Mouse (Mus musculus) kidney, adult 9 months (tissue): ENCODE measurements at regions not wholly inside any gene's neighbourhood (a gene's known extent, or its start where the extent isn't known, plus 50 kb on each side); places are given as distances from the start of the nearest gene placed in this dataset.

Experiments used
- DNase-seq: peaks from one replicate; pipeline ENCODE4 v3.0.0; 2022

DNA sequence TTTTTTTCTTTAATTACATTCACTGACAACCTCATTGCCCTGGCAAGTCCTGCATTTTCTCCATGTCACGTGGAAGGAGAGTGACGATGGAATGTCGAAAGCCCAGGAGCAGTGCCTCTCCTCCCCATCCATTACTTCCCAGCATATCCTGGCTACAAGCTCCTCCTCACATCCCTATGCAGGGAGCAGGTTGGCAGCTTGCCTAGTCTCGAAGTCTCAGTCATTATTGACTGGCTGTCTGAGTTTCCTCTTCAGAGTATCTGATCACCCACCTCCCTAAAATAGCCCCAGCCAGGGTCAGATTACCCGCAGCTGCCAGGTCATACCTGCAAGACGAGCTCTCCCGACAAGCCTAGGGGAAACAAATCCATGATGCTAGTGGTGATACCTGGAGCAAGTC is 83.7 kb upstream of the Galnt15 start:
- no peak for DNase-seq

DNA sequence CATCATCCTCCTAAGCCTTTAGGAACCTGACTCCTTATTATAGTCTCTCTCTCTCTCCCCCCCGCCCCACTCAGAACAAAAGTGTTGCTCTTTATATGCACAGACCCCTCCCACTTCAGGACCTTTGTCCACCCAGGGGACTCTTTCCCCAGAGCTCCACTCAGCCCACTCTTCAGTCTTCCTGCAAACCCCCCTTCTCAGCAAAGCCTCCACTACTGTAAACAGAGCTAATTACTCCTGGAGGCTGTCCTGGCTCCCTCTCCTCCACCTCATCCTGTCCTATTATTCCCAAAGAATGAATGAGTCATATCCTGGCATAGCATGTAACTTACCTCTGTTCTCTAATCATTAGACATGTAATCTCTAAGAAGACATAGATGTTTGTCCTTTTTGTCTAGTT is 82.8 kb upstream of the Galnt15 start:
- DNase-seq = no peak

DNA sequence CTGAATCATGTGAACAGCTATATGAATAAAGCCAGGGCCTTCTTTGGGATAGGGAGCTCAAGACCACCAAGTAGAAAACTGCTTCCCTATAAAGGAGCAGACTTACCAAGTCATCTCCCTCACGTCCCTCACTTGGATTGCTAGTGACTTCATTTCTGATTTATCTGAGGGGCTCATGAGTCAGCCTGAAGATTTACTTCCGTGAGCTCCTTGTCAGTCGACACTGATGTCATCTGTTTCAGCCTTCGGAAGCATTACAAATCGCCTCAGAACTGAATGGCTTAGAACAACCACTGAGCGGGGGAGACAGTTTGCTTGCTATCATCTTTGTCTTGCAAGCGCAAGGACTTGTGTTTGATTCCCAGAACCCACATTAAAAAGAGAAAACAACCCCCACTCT is 81.5 kb upstream of the Galnt15 start:
- DNase-seq = no peak

DNA sequence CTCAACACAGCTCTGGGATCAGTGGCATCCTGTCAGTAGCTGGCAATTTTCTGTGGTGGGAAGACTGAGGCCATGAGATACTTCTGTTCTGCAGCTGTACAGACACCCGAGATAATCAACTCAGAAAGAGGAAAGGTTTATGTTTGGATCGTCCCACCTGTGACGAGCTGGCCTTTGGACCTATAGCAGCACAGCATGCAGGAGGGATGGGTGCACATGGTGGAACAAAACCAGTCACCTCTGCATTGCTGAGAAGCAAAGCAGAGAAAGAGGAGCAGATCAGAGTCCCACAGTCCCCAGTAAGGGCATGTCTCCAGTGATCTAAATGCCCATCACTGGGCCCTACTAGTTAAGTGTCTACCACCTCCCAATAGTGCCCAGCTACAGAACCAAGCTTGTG is 76.9 kb upstream of the Galnt15 start:
- DNase-seq = no peak

DNA sequence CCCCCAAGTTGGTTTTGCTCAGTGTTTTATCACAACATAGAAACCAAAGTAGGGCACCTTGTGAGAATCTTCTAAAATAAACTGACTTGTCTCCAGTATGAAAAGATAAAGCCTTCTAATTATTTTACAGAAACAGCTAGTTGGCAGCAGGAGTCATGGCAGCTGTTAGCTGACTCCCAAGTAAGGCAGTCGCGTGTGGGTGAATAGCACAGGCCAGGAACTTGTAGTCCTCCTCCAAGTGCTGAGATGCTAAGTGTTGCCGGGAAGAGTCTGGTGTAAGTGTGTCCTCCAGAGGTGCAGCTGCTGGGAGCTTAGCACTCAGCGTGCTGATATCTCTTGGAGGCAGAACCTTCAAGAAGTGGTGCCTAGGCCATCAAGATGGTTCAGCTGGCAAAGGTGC is 75.0 kb upstream of the Galnt15 start:
- DNase-seq = no peak

DNA sequence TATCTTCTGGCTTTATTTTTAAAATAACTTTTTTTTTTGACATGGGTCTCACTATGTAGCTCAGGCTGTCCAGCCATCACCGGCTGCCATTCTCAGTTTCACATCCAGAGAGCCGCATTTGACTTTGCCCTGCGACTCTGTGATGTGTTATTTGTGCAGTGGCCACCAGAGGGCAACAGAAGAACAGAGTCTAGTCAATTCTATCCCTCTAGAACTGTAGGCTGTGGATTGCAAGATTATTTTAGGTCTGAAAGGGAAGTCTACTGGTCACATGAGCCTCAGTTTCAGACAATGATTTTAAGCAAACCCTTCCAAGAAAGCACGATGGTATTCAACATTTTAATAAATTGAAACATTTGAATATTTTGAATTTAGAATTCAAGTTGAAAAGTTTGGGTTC is 73.8 kb upstream of the Galnt15 start:
- peak; percentile 88 for DNase-seq

DNA sequence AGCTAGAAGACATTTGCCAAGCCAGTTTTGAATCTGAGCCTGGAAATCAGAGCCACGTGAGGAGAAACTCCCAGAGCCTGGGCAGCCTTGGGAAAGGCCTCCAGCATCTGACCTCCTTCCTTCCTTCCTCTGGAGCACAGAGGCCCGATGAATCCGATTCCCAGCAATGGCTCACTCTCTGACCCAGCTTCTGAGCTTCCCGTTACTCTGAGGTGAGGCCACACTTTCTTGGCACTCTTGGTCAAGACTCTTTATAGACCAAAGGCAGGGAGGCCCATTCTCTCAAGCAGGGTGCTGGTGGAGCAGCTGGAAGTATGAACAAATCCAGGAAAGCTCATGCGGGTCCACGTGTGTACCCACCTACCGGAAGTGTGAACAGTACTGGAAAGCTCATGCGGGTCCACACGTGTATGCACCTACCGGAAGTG is 71.6 kb upstream of the Galnt15 start:
- DNase-seq = peak; percentile 50

DNA sequence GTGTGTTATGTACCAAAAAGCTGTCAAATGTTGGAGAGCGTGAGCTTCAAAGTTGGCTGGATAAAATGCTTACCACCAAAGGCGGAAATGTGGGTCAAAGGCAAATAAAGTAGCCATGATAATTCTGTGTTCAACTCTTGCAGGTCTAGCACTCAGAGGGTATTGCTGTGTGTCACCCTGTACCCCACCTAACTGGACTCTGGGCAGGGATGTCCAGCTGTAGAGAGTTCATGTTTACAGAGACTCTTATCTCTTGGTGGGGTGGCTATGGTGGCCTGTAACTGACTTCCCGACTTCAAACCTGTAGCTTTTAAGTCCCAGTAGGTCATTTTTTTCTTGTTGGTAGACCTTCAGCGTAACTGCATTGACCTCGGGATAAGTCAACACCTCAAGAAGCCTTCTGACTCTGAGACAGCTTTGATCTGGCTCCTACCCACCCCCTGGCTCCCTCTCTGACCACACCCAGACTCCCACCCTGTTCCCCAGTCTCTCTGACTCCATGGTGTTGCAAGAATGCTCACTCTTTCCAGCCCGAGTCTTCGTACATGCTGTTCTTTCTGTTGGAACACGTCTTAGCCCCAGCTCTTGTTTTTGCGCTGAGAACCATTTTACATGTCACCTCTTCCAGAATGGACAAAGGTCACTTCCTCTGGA is 68.5 kb upstream of the Galnt15 start:
- no peak for DNase-seq

DNA sequence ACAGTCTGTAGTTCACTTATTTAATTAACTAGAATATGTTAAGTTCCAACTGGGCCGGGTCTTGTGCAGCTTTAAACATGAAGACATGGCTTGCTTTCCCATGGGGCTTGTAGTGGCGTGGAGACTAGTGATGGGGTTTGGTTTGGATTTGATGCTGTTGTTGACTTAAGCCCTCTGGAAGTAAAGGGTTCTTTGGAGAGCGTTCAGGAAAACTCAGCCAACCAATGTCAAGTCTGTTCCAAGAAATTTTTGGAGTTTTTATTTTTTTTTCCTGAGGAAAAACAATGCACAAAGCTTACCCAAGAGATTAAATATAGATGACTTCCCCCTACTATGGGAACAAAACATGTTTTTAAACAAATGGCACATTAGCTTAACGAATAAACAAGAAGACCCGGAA is 67.3 kb upstream of the Galnt15 start:
- DNase-seq = peak; percentile 30

DNA sequence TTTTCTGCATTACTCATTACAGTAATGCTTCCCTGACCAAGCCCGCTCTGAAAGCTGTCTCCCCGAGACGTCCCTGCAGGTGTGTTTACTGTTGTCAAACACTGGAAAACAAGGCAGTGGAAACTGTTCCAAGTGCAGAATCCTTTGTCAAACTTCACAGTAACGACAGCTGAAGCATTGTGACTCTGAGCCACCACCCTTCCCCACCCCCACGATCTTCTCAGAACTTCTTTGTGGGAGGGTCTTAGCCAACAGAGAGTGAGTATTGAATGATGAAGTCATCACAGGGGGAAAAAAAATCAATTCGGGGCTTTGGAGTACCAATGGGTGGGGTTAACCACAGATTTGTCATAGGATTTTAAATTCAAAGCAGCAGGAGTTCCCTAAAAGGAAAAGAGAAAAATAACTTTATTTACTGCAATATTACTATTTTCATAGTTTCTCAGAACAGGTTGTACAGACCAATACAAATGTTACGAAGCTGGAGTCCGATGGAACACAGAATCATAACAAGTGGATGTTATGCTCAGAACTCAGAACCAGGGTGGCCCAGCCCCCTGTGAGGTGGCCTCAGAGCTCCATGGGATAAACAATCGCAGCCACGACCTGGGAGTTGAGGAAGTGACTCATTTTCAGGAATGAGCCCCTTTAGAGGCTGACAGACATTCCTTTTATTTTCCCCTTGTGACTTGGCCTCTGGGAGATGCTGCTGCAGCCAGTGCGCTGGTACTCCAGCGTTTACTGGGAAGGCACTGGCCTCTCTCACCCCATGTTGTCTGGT is 65.5 kb upstream of the Galnt15 start:
- peak; percentile 18 for DNase-seq

DNA sequence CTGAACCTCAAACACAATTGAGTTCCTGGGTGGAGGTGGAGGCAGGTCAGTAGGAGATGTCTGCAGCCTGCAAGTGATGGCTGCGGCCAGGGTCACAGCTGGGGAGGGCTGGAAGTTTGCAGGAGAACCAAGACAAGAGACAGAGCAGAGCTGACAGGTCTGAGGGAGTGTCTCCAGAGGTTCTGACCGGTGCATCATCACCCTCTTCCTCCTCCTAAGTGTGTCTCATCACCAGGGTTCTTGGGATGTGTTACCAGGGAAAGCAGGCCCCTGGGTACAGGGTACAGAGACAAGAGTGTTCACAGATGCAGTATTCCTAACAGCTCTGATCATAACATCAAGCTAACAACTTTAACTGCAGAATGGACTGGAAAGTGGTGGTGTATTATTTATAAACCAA is 64.7 kb upstream of the Galnt15 start:
- no peak for DNase-seq

DNA sequence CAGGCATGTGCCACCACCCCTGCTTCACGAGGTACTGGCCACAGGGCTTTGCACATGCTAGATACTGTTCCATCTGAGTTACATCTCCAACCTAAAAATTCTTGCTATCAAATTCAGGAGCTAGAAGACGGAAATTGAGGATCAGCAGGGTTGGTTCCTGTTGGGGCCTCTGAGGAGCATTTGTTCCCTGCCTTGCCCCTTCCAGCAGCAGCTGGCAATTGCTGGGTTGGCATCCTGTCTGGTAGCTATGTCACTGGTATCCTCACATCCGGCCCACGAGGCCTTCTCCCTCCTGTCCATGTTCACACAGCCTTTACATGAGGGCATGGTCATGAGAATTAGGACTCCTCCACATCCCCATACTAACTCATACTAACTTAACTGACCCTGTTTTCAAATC is 64.0 kb upstream of the Galnt15 start:
- DNase-seq = no peak

DNA sequence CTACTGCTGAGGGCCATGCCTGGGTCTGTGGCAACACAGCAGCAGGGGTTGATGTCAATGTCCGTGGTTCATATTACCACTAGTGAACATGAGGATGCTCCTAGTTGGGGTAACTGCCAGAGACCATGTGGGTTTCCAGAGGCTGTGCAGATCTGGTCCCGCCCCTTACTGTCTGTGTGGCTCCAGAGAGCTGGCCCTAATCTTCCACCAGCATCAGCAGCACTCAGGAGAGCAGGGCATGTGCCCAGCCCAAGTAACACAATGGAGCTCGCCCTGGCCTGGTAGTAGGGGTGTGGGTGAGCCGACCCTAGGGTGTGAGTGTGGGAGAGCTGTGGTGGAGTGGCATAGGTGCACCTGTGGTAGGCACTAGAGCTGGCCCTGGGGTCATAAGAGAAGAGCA is 59.3 kb upstream of the Galnt15 start:
- DNase-seq = no peak

DNA sequence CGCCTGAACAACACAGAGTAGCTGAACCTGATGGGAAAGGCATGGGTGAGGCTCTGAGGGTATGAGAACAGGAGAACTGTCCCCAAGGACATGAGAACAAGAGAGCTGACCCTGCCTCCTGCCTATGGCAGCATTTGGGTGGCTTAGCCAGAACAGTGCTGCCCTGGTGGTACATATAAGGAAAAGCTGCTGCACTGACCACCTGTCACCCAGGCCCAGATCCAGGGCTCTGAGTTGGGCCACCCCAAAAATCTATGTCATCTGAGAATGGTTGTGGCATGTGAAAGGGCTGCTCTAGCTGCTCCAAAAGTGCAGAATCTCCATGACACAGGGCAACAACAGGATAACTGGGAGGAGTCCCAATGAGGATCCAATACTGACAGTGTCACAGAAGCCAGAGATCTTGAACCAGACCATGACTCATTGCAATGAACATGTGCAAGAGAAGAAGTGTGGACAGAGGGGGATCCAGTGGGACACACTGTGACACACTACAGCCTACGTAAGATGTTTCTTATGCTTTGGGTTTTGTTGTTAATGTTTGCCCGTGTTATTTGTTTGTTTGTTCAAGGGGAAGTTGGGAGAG is 58.5 kb upstream of the Galnt15 start:
- DNase-seq = no peak

DNA sequence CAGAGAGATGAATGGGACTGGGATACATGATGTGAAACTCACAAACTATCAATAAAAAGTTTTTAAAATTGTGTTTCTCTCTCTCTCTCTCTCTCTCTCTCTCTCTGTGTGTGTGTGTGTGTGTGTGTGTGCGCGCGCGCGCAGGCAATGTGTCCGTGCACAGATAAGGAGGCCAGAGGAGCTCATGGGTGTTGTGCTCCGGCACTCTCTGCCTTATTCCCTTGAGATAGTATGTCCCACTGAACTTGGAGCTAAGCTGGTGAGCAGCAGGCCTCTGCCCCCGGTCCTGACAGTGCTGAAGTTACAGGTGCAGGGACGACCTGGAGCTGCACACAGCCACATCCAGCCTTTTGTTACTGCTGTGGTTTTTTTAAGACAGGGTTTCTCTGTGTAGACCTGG is 57.9 kb upstream of the Galnt15 start:
- no peak for DNase-seq

DNA sequence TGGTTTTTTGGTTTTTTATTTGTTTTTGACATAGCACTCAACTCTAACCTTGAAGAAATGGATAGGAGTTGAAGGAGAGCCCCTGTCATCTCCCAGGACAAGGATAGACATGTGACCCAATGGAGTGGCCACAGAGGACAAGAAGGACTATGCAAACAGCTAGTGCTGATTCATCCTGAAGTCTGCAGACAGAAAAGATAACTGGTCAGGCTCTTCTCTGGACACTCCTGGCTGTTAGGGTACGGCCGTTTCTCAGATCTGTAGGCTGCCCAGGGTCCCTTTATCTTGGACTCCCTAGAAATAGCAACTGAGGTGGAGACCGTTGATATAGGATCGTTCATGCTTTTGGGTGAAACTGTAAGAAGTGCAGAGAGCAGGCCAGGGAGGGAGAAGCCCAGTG is 55.1 kb upstream of the Galnt15 start:
- no peak for DNase-seq

DNA sequence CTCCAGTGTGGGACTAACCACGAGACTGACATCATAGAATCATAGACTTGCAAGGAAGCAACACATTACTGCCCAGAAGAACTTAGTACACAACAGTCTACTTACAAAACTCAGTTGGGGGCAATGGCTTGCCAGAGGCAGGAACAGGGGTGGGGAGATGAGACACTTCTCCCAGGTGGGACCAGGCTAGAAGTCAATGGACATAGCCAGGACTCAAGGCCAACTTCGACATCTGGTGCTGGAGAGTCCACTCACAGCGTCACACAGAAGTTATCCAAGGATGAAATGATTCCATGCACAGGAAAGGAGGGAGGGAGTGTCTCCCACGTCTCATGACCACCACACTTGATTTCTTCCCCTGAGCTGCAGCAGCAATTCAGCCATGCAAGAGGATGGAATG is 50.6 kb upstream of the Galnt15 start:
- DNase-seq = no peak

DNA sequence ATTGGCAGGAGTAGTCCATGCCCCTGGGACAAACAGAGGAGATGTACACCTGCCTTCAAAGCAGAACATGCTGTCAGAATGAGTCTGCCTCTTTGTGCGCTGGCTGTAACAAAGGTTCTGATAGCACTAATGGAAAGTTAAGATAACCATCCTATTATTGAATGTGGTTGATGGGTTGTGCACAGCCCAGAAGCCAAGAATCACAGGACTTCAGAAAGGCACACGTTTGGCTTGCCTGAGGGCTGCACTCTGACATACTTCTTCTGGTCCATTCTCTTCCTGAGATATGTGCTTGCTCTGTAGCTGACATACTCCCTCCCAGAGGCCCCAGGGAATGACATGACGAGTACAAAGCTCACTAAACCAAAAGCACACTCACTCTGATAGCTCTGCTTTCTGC is 50.1 kb upstream of the Galnt15 start:
- DNase-seq = no peak
